Mouse (Mus musculus) adrenal gland, adult (tissue): ENCODE results near the gene C1qb.

Experiments
- DNase-seq, 2 experiments: peaks; one replicate each; pipeline ENCODE4 v3.0.0; 2022 to 2023; ENCODE audit warnings: low spot score in 1 of 2; ENCODE audit not compliant: inconsistent age in 2 of 2

The C1qb gene

DNA sequence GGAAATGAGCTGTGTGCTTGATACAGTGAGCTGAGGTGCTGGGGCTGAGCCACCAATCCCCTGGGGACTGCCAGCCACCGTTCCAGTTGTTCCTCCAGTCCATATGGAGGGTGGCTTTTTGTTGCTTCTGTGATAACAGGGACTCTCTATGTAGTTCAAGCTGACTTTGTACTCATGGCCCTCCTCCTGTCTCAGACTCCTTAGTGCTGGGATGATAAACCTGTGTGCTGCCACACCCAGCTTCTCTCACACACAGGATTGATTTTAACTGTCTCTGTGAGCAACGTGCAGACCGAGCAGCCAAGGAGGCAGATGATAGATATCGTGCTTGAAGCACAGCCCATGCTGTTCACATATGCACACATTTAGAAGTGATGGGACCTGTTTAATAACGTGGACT, 33.9 kb downstream of the C1qb start:
- no peak for DNase-seq

DNA sequence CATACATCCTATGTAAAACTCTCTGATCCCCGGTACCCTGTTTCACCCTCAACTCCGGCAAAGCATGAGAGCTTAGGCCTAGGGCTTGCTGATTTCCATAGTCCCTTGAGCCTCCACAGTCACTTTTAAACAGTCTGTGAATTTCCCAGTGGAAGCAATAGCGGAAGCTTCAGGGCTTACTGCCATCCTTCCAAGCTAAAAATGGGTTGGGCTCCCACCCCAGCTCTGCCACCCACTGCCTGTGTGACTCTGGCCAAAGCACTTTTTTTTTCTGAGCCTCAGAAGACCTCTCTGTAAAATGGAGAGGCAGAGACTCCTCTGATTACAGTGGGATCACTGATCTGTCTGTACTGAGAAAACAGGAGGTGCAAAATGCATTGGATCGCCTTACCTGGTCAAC, 37.4 kb downstream of the C1qb start:
- no peak for DNase-seq

DNA sequence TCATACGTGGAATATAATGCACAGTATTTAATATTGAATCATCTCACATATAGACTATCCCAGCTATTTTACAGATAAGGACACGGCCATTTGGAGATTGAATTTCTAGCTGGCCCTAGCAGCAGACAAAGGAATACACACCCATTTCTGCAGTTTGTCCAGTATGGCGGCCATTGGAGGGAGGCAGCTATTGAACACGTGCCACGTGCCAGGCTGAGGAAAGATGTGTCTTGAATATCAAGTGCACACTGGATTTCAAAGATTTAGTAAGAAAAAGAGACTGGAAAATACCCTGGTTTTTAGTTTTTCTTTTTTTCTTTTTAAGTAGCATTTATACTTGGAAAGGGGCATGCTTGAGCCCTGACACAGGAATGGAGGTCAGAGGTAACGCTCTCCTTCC, 38.8 kb downstream of the C1qb start:
- DNase-seq = no peak

DNA sequence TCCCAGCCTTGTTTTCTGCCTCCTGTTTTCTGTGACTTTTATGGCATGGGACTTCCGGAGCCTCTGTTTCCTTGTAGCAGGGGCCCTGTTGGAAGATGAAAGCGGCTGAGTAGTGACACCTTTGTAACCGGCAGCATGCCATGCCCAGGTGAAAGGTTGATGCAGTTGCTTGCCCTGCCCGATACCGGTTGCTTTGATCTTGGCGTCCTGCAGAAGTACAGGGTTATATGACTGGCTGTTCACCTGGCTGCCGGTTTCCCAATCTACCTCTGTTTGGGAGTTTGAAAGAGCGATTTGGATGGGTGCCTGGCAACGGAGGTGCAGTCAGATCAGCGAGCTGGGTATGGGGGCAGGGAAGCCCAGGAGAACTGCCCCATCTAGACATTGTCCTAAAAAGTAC, 43.2 kb downstream of the C1qb start:
- no peak for DNase-seq

DNA sequence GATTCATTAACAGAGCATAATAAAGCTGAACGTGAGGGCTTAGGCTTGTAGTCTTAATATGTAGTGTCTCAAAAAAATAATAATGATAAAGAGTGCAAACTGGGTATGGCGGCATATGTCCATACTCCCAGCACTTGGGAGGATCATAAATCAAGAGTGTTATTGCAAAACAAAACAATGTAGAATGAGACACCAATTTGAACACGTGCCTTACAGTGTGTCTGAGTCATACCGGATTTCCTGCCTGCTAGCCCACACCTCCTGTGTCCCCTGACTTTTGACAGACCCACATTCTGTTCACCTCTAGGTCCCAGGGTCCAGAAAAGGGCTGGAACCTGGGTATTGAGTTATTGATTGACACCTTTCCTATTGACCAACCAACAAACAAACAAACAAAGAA, 44.0 kb downstream of the C1qb start:
- no peak for DNase-seq

DNA sequence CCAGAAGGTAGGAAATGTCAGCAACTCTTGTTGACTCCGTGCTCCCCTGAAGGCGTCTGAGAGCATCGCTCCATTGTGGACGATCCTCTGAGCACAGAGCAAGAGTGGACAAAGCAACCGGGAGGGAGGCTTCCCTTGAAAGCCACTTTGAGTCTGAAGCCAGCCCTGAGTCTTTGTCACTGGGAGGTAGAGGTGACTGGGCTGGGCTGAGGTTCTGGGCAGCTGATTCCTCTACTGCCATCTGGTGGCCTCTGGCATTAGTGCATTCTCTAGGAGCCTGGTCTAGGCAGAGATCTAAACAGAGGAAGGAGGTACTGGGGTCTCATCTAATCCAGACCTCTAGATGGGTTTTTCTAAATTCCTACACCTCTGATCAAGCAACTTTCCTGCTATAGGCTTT, 44.9 kb downstream of the C1qb start:
- DNase-seq = peak; percentile 85 to 94

DNA sequence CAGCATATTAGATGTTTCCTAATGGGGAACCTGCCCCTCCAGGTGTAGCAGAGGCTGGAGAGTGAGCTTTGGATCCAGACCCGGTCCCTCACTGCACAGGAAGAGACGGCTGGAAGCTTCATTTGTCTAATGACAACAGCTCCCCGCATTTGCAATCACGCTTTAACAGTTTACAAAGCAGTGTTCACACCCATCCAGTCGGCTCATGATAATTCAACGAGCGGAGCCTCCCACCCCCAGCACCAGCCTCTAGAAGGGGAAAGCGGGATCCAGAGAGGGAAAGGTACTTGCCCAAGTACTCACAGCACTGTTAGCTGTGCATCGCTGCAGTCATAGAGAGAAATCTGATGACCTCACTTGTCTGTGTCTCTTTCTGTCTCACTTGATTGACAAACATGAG, 47.5 kb downstream of the C1qb start:
- DNase-seq = no peak

DNA sequence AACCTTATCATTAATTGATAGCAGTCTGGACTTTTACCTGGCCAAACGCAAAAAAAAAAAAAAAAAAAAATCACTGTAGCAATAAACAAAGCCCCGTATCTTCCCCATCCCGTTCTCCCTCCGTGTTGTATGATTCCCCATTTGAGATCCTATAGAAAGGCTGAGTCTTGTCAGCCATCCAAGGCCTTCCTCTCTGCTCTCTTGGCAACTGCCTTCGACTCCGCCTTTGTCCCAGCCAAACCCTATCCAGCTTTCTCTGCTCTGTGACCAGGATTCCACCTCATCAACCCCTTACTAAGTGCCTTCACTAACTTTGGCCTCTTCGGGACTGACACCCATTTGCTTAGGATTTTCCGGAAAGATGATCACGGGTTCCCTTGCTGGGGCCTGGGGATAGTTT, 48.0 kb downstream of the C1qb start:
- DNase-seq = no peak

DNA sequence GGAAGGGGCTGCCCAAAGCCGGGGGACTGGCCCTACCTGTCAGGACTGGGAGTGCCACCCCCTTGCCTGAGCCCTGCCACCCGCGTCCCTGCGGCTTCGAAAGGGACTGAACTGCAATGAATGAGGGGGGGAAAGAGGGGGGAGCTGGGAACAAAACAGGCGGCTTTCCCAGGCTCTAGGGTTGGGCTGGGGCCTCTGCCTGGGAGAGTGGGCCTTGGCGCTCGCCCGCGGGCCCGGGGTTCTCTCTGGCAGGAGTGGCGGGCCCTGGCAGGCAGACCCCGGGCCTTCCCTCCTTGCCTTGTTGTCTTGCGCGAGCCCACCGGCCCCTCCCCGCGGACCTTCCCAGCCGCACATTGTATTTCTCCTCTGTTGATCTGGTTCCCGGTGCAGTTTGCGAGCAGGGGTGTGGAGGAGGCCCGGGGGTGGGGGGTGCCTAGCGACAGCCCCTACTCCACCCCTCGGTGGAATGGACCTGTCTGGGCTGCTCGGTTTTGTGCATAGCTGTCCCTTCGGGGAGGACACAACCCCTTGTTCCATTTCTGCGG, 49.5 kb downstream of the C1qb start:
- DNase-seq = no peak

DNA sequence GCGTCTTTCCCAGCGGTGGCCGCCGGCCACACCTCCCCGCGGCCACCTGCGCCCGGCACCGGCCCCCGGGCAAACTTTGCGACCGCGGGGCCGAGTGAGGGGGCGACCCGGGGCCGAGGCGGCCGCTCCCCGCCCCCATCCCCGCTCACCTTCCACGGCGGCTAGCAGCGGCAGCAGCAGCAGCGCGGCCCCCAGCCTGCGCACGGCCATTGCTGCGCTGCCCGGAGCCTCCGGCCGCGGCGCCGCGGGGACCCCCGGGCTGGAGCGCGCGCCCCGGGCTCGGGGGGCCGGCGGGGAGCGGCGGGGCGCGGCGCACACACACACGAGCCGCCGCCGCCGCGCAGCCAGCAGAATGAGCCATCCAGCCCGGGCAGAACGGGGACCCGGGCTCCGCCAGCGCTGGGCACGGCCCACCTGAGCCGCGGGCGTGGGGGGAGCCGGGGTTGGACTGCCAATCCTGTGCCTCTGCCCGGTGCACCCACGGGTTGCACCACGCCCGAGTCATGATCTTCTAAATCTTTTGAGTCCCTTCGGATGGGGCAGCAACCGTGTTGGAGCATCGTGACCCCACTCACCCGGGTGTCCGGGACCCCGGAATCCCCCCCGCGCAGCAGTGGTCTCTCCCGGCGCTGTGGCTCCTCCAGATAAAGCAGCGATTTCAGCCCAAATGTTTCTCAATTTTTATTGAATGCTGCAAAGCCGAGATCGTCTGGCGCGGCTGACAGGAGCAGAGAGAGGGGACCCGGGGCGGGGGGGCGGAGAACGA, 50.2 kb downstream of the C1qb start, which contains the start of gene Ephb2:
Gene Ephb2 (minus strand): TSS at position 368 of the 766 bp plus-strand sequence.
- DNase-seq = peak; percentile 81 to 96

DNA sequence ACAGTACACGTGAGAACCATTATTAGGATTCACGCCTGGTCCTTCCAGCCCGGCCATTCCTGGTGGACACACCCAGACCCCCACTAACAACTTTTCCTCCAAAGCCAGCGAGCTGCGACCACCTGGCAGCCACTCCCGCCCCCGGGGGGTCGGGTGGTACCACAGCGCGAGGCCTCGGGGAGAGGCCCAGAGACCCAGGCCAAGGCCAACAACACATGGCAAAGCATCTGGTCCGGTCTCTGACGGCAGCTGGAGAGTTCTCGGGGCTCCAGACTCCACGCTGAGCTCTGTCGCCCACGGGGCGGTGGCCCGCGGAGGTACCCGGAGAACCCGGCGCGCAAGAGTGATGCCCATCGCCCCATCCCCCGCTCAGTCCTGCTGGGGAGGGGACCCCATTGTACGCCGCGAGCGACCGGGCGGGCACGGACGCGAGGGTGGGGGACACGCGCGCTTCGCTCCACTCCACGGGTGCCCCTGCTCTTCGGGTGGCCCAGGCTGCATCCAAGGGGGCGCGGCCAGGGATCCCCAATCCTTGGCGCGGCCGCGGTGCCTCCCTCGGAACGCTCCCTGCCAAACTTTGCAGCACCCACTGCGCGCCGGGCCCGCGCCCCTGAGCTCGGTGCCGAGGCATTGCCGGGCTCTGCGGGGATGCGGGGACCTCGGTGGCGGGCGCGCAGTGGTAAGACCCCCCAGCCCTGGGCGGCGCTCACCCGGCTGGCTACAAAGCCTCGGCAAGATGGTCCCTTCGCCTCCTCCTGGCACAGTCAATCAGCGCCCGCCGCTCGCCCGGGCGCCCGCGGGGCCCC, 51.0 kb downstream of the C1qb start:
- DNase-seq = peak; percentile 54 to 75

DNA sequence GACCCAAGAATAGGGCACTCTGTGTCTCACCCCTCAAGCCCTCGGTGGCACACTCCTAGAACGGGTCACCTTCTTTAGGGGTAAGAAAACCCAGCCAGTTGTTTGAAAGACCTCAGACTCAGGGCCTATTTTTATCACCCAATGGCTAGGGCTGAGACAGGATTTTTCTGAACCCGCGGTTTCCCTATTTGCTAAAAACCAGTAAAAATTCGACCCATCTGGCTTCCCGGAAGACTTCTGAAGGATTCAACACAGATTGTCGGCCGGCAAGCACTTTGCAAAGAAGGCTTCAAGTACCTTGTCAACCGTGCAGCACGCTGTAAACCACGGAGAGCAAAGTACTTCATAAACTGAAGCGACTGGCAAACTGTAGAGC, 51.6 kb downstream of the C1qb start:
- no peak for DNase-seq

DNA sequence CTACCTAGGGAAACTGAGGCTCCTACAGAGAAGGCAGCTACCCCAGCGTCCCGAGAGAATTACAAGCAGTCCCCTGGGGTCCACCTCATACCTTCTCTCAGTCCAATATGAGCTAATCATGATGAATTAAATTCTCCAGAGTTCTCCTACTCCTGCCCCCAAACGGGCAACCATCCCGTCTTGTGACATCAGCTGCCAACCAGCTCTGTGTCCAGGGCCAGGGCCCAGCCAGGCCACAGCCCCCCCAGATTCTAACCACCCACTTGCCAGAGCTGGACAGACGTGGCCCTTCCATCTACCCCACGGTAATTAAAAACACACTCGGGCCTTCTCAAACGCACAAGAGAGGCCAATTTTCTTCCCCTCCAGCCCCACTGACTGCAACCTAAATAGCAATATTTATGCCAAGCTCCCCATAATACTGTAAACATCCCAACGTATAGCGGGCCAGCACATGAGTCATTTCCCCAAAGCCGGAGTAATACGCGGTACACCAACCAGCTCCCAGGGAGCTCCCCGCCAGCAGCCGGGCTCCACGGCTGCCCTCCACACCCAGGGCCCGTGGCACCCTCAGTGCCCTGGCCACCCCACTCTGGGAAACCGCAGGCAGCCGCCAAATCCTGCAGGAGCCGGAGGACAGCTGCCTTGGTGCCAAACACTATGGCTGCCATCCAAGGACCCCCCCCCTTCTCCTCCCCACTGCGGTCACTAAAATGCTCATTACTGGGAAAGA, 52.2 kb downstream of the C1qb start:
- DNase-seq = peak; percentile 25 to 35

DNA sequence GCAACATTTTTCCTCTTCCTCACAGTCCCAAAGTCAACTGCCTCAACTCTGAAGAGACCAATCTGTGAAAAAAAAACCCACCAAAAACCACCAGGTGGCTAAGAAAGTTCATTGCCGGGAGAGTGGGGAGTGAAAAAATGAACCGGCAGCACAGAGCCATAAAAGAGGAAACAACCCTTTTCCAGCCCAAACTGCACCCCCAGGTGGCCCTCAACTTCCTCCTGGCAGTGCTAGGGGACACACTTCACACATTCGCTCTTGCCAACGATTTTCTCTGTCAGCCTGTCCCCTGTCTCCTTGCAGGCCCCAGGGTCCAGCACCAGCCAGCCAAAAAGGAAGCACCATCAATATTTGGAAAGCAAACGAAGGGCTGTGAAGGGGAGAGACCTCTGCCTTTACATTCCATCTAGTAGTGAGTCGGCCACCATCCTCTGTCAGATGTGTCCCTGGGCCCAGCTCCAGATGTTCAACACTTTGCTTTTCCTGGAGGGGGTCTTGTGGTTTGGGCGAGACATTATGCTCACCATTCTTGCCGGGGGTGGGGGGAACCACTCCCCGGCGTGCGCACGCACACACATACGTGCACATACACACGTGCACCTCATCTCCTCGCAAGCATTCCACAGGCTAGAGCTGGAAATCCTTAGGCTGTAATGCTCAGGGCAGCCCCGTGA, 53.3 kb downstream of the C1qb start:
- no peak for DNase-seq

DNA sequence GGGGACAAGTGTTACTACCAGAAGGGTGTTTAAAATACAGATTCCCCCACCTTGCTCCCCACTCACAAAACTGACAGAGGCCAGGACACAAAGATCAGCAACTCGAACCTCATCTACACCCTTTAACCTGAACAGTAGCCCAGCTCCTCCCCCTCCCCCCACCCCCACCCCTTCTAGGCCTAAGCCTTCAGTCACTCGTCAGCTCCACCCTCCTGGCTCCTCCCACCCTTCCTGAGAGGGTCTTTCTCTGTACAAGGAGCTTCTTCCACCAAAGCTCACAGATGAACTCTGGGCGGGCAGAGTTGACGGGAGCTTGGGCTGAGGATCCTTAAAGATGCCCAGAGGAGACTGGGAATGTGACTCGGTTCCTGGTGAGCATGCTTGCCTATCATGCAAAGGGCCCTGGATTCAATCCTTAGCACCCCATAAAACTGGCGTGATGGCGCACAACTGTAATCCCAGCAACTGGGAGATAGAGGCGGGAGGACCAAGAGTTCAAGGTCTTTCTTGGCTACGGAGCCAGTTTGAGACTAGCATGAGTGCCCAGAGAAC, 55.6 kb downstream of the C1qb start:
- DNase-seq = no peak
